Mouse (Mus musculus) heart, postnatal 0 days (tissue): Measurements from ENCODE around the gene Hoxa1.

Experiments used
- CTCF ChIP-seq: IDR thresholded peaks from 2 replicates; pipeline ENCODE4 v1.5.1; 2016; ENCODE audit warnings: antibody characterized with exemption, control low read depth, low read depth
- EP300 ChIP-seq: IDR thresholded peaks from 2 replicates; pipeline ENCODE4 v1.6.1; 2016; ENCODE audit warnings: antibody characterized with exemption, low read depth

DNA sequence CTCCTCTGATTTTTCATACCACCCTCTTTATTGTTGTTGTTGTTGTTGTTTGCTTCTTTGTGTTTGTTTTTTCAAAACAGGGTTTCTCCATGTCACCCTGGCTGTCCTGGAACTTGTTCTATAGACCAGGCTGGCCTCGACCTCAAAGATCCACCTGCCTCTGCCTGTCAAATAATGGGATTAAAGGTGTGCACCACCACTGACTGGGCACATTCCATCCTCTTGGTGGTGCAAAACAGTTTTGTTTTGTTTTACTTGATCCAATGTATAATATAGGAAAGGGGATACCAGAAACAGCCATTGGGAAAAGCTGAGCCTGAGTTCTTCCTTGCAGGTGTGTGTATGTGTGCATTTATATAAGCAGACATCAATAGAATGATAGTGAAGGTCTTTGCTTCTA lies 28.4 kb upstream of the Hoxa1 start:
- no peak for TF ChIP-seq EP300
- no peak for TF ChIP-seq CTCF
